ENCODE assay signal across 26 mouse cellular contexts in genomic region chr8:128612607-128613006, GRCm38 (mm10).
"Had no signal": no experiment of that assay in that cellular context is flagged by ENCODE, and none has a peak within 500 bp of the region (broad histone marks: within the 10 kb centered on the region; RNA-seq: fewer than 3 reads in every experiment).

No protein-coding gene starts in this region.

- H3K36me3 ChIP-seq: embryonic facial prominence, embryonic 10.5 days; embryonic facial prominence, embryonic 12.5 days; embryonic facial prominence, embryonic 13.5 days; embryonic facial prominence, embryonic 15.5 days; forebrain, embryonic 10.5 days; forebrain, embryonic 12.5 days; forebrain, embryonic 15.5 days had no signal

- DNase-seq: cerebellum, adult 8-10 months; cerebellum, adult 9-11 months; cerebellum, postnatal 10 days; cerebellum, postnatal 14 days; cerebellum, postnatal 25 days; cerebellum, postnatal 36 days; embryo, embryonic 11 days; forebrain, postnatal 0 days; gastrocnemius, adult 2 months; gastrocnemius, postnatal 10 days; gastrocnemius, postnatal 14 days; gastrocnemius, postnatal 25 days; gastrocnemius, postnatal 36 days; heart, adult 11 months; heart, adult 18-20 months; heart, adult 2 months had no signal

- H3K4me2 ChIP-seq: embryonic facial prominence, embryonic 12.5 days; embryonic facial prominence, embryonic 13.5 days; embryonic facial prominence, embryonic 15.5 days; forebrain, embryonic 12.5 days; forebrain, embryonic 15.5 days had no signal

- ATAC-seq: forebrain, embryonic 14.5 days; forebrain, embryonic 15.5 days; forebrain, embryonic 16.5 days; forebrain, postnatal 0 days had no signal

- H3K27ac ChIP-seq: embryonic facial prominence, embryonic 10.5 days; embryonic facial prominence, embryonic 12.5 days; embryonic facial prominence, embryonic 13.5 days; embryonic facial prominence, embryonic 15.5 days; forebrain, embryonic 10.5 days; forebrain, embryonic 12.5 days; forebrain, embryonic 15.5 days; gastrocnemius, adult 2 months; heart, adult 2 months had no signal

- H3K9ac ChIP-seq: embryonic facial prominence, embryonic 12.5 days; embryonic facial prominence, embryonic 13.5 days; embryonic facial prominence, embryonic 15.5 days; forebrain, embryonic 12.5 days; forebrain, embryonic 15.5 days; forebrain, postnatal 0 days had no signal

- H3K4me1 ChIP-seq: embryonic facial prominence, embryonic 12.5 days; embryonic facial prominence, embryonic 13.5 days; embryonic facial prominence, embryonic 15.5 days; forebrain, embryonic 12.5 days; forebrain, embryonic 15.5 days had no signal

- H3K27me3 ChIP-seq: embryonic facial prominence, embryonic 12.5 days; embryonic facial prominence, embryonic 13.5 days; embryonic facial prominence, embryonic 15.5 days; forebrain, embryonic 12.5 days; forebrain, embryonic 15.5 days had no signal

- H3K9me3 ChIP-seq: embryonic facial prominence, embryonic 10.5 days; embryonic facial prominence, embryonic 12.5 days; embryonic facial prominence, embryonic 13.5 days; embryonic facial prominence, embryonic 15.5 days; forebrain, embryonic 10.5 days; forebrain, embryonic 12.5 days; forebrain, embryonic 15.5 days had no signal

- H3K4me3 ChIP-seq: embryonic facial prominence, embryonic 10.5 days; embryonic facial prominence, embryonic 12.5 days; embryonic facial prominence, embryonic 13.5 days; embryonic facial prominence, embryonic 15.5 days; erythroblast, embryonic 14.5 days; forebrain, embryonic 10.5 days; forebrain, embryonic 12.5 days; forebrain, embryonic 15.5 days; gastrocnemius, adult 2 months; heart, adult 2 months had no signal
